Mouse (Mus musculus) kidney, adult 9 months (tissue): ENCODE measurements around the gene Ush2a.

Source experiments
- DNase-seq: peaks from one replicate; pipeline ENCODE4 v3.0.0; 2022

Gene Ush2a

DNA sequence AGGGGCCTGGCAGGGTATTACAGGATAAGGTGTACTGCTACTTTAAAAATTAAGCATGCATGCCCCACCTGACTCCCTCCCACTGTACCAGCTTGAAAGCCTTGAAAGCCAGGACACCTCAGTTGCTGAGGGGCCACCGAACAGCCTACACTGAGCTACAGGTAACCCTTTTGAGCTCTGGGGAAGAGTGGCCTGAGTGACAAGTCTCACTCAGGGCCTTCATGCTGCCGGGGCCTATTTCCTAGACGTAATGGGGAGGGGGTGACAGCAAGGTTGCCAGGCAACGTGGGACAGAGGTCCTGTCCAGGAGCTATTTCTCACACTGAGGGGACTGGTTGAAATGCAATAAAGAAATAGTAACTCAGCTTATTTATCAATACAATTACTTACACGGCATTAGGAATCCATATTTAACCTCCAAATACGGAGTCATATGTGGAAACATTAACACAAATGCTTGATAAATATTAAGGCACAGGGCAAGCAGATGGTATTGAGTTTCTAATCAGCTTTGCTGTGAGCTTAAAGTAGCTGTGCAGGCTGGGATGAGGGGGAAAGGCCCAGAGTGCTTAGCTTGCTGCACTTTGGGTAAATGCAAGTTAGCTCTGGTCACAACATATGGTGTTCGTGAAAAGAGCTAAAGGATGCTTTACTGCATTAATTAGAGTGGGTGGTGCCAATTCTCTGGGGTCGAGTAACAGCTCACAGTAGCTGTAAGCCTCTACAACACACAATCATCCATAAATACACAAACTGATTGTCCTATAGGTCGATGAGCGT, at the start of gene Ush2a:
Gene Ush2a (plus strand): TSS at position 121 of the 780 bp plus-strand sequence.
- no peak for DNase-seq

GRCm38 (mm10) chr1:188214885-188215611, 46.8 kb upstream of the Ush2a start:
- DNase-seq = peak; percentile 60

GRCm38 (mm10) chr1:188221226-188221792, 40.5 kb upstream of the Ush2a start:
- DNase-seq = no peak

GRCm38 (mm10) chr1:188233036-188233724, 28.6 kb upstream of the Ush2a start:
- DNase-seq = no peak

GRCm38 (mm10) chr1:188238636-188239035, 23.2 kb upstream of the Ush2a start:
- no peak for DNase-seq

- DNase-seq = no peak
Observed at GRCm38 (mm10) chr1:188241766-188242165, 20.1 kb upstream of the Ush2a start.

GRCm38 (mm10) chr1:188257500-188257899, 4.3 kb upstream of the Ush2a start:
- DNase-seq = no peak

- no peak for DNase-seq
Observed at GRCm38 (mm10) chr1:188260259-188261107, 1.3 kb upstream of the Ush2a start.

- DNase-seq = no peak
Observed at GRCm38 (mm10) chr1:188267127-188267722, 5.4 kb downstream of the Ush2a start.

GRCm38 (mm10) chr1:188269071-188269470, 7.2 kb downstream of the Ush2a start:
- DNase-seq = no peak

DNA sequence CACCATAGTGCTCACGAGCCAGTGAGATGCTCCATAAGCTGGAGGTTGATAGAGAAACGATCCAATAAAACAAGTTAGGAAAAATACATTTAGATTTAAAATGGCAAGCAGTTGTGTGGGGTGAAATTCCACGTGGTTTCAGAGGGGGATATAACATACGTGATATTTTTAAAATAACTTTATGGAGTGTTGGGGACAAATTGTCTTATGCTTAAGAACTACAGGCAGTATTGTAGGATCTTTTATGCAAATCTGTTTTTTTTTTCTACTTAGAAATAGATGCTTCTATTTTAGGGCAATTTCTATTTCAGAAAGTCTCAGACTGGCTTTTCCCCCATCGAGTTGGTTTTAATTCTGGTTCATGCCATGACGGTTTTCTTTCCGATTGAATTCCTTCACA, 51.5 kb downstream of the Ush2a start:
- DNase-seq = no peak

GRCm38 (mm10) chr1:188316574-188316973, 54.8 kb downstream of the Ush2a start:
- no peak for DNase-seq

DNA sequence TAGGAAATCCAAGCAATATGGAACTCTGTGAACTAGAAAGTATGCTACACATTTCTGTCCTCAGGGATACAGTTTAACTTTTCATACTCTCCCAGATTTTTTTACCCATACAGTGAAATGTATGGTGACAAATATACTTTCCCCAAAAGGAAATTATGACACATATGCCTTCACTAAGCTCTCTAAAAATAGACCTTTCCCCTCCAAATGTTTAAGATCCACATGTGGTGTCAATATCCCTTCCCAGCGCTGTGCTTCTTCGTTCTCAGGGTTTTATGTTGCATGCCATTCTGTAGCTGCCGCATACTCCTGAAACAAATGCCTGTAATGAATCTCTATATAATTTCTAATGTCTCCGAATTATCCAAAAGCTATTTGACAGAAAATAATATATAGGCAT, 58.4 kb downstream of the Ush2a start:
- DNase-seq = no peak

DNA sequence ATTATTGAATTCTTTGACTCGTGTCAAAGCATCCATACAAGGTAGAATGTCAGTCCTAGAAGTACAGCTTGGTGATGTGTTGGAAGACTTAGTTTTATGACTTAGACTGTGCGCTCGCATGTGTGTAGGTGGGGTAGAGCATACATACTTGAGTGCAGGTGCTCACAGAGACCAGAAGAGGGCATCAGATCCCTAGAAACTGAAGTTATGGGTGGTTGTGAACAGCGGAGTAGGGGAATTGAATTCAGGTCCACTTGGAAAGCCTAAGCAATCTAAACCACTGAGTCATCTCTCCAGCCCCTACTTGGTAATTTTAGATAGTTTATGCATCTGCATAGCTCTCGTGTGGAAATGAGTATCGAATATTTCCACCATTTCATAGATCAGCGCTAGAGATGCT, 59.7 kb downstream of the Ush2a start:
- DNase-seq = no peak

DNA sequence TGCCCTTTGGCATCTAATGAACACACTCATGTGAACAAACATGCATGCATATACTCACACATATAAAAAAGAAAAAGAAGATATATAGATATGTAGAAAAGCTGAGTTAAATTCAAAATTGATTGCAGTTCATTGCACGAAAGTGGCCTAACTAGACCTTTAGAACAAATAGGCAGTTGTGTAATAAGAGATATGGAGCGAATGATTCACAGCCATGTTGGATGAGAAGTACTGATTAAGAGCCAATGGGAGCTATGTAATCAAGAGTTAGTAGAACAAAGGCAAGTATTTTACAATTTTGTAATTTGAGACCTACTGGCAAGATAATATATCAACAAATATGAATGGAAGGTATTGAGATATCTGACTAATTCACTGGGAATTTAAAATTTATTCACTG, 68.6 kb downstream of the Ush2a start:
- DNase-seq = no peak

DNA sequence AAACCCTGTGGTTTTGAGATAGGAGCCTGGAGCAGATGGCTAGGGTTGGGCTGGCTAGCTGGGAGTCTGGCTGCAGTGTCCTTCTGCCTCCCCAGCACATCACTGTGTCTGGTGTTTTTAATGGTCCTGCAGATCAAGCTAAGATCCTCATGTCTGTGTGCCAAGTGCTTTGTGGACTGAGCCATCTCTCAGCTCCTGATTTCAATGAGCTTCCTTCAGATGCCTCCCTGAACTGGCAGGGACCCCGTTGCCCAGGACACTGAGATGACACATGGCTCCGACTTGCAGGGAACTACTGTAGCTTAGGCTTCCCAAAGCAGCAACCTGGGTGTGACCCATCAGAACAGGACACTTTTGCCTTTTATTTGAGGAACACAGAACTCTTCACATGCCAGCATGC, 72.1 kb downstream of the Ush2a start:
- DNase-seq = no peak

- no peak for DNase-seq
Observed at GRCm38 (mm10) chr1:188347762-188348161, 85.9 kb downstream of the Ush2a start.

DNA sequence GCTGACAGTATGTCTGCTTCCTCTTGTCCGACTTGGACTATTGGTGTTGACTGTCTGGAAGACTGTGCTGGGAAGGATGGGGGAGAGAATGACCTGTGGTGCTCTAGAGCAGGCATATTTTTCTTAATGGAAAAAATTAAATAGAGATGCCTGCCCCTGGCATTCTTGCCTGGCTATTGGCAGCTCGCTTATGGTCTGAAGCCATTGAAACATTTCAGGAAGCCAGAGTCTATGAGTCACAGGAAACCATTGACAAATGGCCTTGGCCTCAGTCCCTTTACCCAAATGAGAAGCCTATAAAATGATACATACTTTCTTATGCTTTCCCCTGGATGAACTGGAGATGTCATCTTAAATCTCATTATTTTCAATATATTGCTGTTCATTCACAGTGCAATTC, 92.9 kb downstream of the Ush2a start:
- no peak for DNase-seq

DNA sequence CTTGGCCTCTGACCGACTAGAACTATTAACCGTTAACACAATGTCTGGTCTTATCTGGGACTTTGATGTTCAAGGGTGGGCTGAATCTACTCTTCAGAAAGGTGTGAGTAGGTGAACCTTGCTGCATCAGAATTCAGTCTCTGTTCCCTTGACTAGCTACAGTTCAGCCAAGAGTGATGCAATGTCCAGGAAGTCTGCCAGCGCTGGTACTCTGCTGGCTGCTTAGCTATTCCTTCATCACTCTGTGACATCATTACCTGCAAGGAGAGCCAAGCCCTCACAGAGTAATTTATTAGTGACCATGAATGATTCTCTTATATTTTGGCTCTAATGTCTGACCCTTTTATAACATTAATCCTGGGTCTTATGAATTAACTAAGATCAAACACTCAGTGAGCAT, 101.7 kb downstream of the Ush2a start:
- peak; percentile 35 for DNase-seq

GRCm38 (mm10) chr1:188385180-188385579, 123.4 kb downstream of the Ush2a start:
- no peak for DNase-seq

DNA sequence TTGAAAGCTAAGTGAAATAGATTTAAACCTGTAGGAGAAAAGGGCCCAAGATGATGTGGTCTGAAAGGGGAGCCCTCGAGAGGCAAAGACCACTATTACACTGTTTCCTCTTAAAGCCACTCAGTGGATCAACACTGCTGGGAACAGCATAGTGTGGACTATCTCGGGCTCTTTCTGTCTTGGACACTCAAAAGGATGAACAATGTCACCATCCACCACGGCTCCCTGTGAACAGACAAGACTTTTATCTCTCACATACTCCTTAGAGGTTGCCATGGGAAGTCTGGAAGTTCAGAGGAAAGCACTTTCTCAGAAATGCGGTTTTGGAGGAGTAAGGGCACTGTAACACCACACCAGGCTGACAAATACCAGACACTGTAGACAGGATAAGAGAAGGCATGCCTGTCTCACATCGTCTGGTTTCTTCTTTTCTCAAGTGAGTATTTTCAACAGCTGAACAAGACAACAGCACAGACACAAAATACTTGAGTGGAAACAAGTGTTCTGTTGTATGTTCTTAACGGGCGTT, 124.0 kb downstream of the Ush2a start:
- no peak for DNase-seq

DNA sequence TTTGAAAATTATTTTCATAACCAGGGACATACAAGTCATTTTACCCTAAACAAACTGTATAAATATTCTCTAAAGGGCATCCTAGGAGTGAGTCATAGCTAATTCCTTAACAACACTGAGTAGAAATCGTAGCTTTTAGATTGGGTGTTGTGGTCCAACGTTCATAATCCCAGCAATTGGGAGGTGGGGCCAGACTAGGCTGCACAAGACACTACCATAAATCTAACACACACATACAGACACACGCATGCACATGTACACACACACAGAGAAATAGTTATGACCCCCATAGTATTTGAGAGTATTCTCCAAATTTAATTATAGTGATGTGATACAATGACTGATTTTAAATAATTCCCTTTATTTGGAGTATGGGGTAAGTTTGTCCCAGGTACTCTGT, 125.5 kb downstream of the Ush2a start:
- no peak for DNase-seq
